Mouse (Mus musculus) left cerebral cortex, adult 2 months (tissue): Measurements from ENCODE around the gene Crat. TPM values are rescaled to one million over a fixed set of nuclear protein-coding genes. Genes with fewer than 3 reads are reported as not detected.
A peak's percentile ranks its signal among the peaks of the same experiment; 100 is the strongest.

ENCODE experiments used
- DNase-seq, 2 experiments: peaks; one replicate each; pipeline ENCODE4 v3.0.0; 2021 to 2022; ENCODE audit warnings: low spot score in 2 of 2, mixed read lengths in 1 of 2; ENCODE audit errors: extremely low spot score in 1 of 2
- H3K27ac ChIP-seq: fragments of 200-600 bp; 2 replicates; pipeline ENCODE4 v1.8.1; 2022
- H3K4me3 ChIP-seq: fragments of 200-600 bp; 2 replicates; pipeline ENCODE4 v1.8.1; 2022
- CTCF ChIP-seq: fragments of 200-600 bp; IDR thresholded peaks from 2 replicates; pipeline ENCODE4 v1.8.1; 2022; ENCODE audit warnings: antibody characterized with exemption, mild to moderate bottlenecking, moderate library complexity
- intact Hi-C: fragments of 180-260 bp; cut with DNase I; formaldehyde crosslinking; loops from one replicate; pipeline ENCODE4 v1.15.1; 2025
- long read RNA-seq, 2 experiments: library from polyadenylated mRNA; stranded (forward); transcript quantifications; one replicate each; pipeline ENCODE4 v2.0.0; 2021; ENCODE audit warnings: borderline mapping rate in 2 of 2
- total RNA-seq, 2 experiments: library from RNA; stranded (reverse); gene quantifications; 2 replicates each; pipeline ENCODE4 v1.2.3; 2021

Gene Crat
- 10 to 100 TPM; 56.5 to 58.2 TPM for total RNA-seq
- long read RNA-seq, experiment 1, transcript Crat-201 (14 exons, 3,833 nt) = major isoform, 59 of 109 reads
- long read RNA-seq, experiment 1, partial matches to known transcripts = 6 of 109 reads
- long read RNA-seq, experiment 1, other reads (novel, unspliced or antisense) = 44 of 109 reads
- long read RNA-seq, experiment 2, transcript Crat-201 (14 exons, 3,833 nt) = major isoform, 46 of 85 reads
- long read RNA-seq, experiment 2, partial matches to known transcripts = 8 of 85 reads
- long read RNA-seq, experiment 2, other reads (novel, unspliced or antisense) = 31 of 85 reads

GRCm38 (mm10) chr2:30415157-30415935, at the start of gene Crat:
Crat (minus strand) TSS chr2:30415813.
- DNase-seq = peak; percentile 90 to 92
- no peak for TF ChIP-seq CTCF
- H3K27ac ChIP-seq = peak within 1 kb of the TSS; percentile 99
- peak within 1 kb of the TSS; percentile 96 for H3K4me3 ChIP-seq
- intact Hi-C loops = no loop called here

- no peak for DNase-seq
- H3K27ac ChIP-seq = peak overlapping the region; percentile 29
- no peak for TF ChIP-seq CTCF
- intact Hi-C loops = no loop called here
- H3K4me3 ChIP-seq = peak overlapping the region; percentile 44
Observed at GRCm38 (mm10) chr2:30464411-30464810, 48.8 kb upstream of the Crat start.

DNA sequence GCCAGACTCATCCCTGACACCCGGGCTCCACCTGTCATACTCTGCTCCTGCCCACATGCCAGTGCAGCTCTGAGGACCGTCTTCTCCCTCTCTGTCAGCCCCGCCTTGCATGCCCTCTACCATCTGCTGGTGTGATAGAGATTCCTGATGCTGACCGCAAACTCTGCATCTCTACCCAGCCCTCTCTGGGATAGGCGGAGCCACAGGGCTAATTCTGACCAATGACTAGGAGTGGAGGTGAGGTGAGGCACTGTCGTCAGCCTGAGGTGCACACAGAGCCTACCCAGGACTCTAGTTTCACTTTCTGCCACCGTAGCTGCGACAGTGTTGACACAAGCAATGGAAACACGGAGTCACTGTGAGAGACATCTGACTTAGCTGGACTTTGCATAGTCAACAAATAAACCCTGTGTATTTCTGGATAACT, 48.3 kb upstream of the Crat start:
- H3K27ac ChIP-seq = peak overlapping the region; percentile 29
- no peak for TF ChIP-seq CTCF
- peak; percentile 54 to 61 for DNase-seq
- intact Hi-C loops = no loop called here
- H3K4me3 ChIP-seq = peak overlapping the region; percentile 44

- intact Hi-C loops = no loop called here
- peak overlapping the region; percentile 29 for H3K27ac ChIP-seq
- no peak for DNase-seq
- H3K4me3 ChIP-seq = peak overlapping the region; percentile 44
- no peak for TF ChIP-seq CTCF
Observed at GRCm38 (mm10) chr2:30463341-30463761, 47.7 kb upstream of the Crat start.

DNA sequence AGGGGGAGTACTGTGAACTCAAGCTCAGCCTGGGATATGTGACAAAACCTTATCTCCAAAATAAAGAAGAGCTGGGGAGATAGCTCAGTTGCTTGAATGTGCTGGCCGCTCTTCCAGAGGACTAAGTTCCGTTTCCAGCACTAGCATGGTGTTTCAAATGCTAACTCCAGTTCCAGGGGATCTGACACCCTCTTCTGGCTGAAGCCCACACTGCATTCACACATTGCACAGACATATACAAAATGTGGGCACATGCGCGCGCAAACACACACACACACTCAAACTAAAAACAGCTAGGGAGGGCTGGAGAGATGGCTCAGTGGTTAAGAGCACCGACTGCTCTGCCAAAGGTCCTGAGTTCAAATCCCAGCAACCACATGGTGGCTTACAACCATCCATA, 43.6 kb upstream of the Crat start:
- DNase-seq = no peak
- TF ChIP-seq CTCF = peak; percentile 17
- Histone ChIP-seq H3K27ac (no peak overlapping the region), H3K4me3 (no peak overlapping the region)
- intact Hi-C loops = no loop called here

- intact Hi-C loops = no loop called here
- Histone ChIP-seq H3K4me3 (no peak overlapping the region), H3K27ac (no peak overlapping the region)
- no peak for TF ChIP-seq CTCF
- DNase-seq = no peak
Observed at GRCm38 (mm10) chr2:30458349-30458748, 42.7 kb upstream of the Crat start.

- no peak for TF ChIP-seq CTCF
- intact Hi-C loops = no loop called here
- Histone ChIP-seq H3K27ac (no peak overlapping the region), H3K4me3 (no peak overlapping the region)
- DNase-seq = no peak
Observed at GRCm38 (mm10) chr2:30456104-30456980, 40.7 kb upstream of the Crat start.

DNA sequence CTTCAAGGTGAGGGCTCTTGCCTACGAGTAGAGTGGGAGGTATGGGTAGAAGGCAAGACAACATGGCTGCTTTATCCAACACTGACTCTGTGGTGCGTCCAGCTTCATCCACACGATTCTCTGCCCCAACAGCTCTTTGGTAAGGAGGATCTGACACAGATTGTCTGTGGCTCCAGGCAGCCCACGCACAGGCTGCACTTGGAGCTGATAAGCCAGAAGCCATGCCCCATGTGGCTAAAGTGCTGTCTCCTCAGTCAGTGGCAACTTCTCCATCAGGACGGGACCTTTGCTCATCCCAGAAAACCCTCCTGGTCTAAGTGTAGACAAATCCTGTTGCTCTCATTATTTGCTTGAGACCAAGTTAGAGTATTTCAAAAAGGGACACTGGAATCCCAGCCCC, 39.0 kb upstream of the Crat start:
- Histone ChIP-seq H3K4me3 (no peak overlapping the region), H3K27ac (no peak overlapping the region)
- TF ChIP-seq CTCF = no peak
- intact Hi-C loops = no loop called here
- DNase-seq = no peak

DNA sequence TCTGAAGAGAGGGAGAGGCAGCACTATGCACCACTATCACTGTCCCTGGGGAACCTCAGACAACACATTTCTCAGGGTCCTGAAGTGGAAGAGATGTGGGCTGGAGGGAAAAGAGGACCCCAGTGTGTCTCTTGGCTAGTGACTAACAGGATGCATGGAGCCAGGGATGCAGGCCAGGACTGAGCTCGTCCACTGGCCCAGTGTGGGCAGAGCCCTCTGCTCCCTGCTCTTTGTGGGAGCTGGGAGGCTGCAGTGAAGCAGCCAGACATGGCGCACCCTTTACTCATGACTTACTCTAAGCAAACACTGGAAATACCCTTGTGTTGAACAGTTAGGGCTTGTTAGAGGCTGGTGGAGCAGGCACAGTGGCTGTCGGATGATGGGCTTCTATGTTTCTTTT, 38.0 kb upstream of the Crat start:
- H3K4me3 ChIP-seq = no peak overlapping the region
- intact Hi-C loops = no loop called here
- H3K27ac ChIP-seq = 0 out of 2 replicates have a peak overlapping the region, but pooled peaks have one; percentile 30
- DNase-seq = no peak
- no peak for TF ChIP-seq CTCF

DNA sequence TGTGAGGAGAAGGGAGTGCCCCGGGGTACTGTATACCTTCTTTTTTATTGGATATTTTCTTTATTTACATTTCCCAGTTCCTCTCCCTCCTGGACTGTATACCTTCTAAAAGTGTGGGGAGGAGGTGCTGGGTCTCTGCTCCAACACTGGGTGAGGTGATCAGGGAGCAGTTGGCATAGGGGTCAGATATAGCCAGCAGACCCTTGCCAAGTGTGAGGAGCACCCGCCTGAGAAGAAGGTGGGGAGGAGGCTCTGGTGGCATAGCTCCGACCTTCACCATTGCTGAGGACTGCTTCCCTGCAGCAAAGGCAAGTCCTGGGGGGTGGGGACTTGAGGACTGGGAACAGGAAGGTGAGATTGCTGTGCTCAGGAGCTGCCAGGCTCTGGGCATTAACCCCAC, 35.9 kb upstream of the Crat start:
- no peak for DNase-seq
- intact Hi-C loops = no loop called here
- Histone ChIP-seq H3K4me3 (no peak overlapping the region), H3K27ac (no peak overlapping the region)
- no peak for TF ChIP-seq CTCF

GRCm38 (mm10) chr2:30450530-30450929, 34.9 kb upstream of the Crat start:
- peak; percentile 56 for TF ChIP-seq CTCF
- Histone ChIP-seq H3K4me3 (no peak overlapping the region), H3K27ac (no peak overlapping the region)
- no peak for DNase-seq
- intact Hi-C loops = no loop called here

DNA sequence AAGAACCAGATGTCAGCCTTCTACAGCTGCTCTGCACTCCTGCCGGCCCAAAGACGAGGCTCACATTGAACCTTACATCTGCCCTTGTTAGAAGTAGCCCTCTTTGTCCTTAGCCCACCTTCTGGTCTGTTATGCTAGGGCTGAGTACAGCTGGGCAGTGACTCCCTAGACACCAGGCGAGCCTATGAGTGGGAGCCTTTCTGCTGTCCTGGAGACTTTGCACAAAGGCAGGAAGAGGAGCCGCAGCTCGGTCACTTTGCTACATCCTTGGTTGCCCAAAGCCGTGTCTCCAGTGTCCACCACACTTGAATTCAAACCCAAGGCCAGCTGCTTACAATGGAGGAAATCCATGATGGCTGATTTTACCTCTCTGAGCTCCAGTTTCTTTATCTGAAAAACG, 32.8 kb upstream of the Crat start:
- Histone ChIP-seq H3K27ac (no peak overlapping the region; the same call in 1 of the 2 replicates), H3K4me3 (no peak overlapping the region)
- no peak for TF ChIP-seq CTCF
- no peak for DNase-seq
- intact Hi-C loops = no loop called here
